Mouse (Mus musculus) forebrain, embryonic 14.5 days (tissue): Measurements from ENCODE around the gene Ambra1. TPM values are rescaled to one million over a fixed set of nuclear protein-coding genes. Genes with fewer than 3 reads are reported as not detected.

Experiments
- ATAC-seq: fragments of 200-750 bp; cut with Nextera tagmentation; 2 replicates; pipeline ENCODE4 v1.8.0; 2017; ENCODE audit warnings: mild to moderate bottlenecking, moderate library complexity
- DNase-seq: peaks from one replicate; pipeline ENCODE4 v3.0.0-alpha.2; 2015; ENCODE audit warnings: low spot score
- H3K27ac ChIP-seq: fragments of 300-500 bp; sonication (generic); 2 replicates; pipeline ENCODE4 v1.5.1; 2014; ENCODE audit warnings: low read depth, mild to moderate bottlenecking, control low read depth, low read length, moderate library complexity
- H3K27me3 ChIP-seq: fragments of 300-500 bp; sonication (generic); replicated peaks from 2 replicates; pipeline ENCODE4 v1.6.1; 2014; ENCODE audit warnings: low read length, control low read depth, mixed read lengths; ENCODE audit not compliant: control insufficient read depth, insufficient read depth
- H3K36me3 ChIP-seq: fragments of 300-500 bp; sonication (generic); 2 replicates; pipeline ENCODE4 v1.6.1; 2014; ENCODE audit warnings: low read length, control low read depth; ENCODE audit not compliant: control insufficient read depth, insufficient read depth
- H3K4me1 ChIP-seq: fragments of 300-500 bp; sonication (generic); 2 replicates; pipeline ENCODE4 v1.6.1; 2014; ENCODE audit warnings: antibody characterized with exemption, low read length, control low read depth; ENCODE audit not compliant: control insufficient read depth, insufficient read depth
- H3K4me2 ChIP-seq: fragments of 300-500 bp; sonication (generic); 2 replicates; pipeline ENCODE4 v1.6.1; 2014; ENCODE audit warnings: mild to moderate bottlenecking, control low read depth, low read length
- H3K4me3 ChIP-seq: fragments of 300-500 bp; sonication (generic); 2 replicates; pipeline ENCODE4 v1.5.1; 2014; ENCODE audit warnings: low read depth, low read length, control low read depth
- H3K9ac ChIP-seq: fragments of 300-500 bp; sonication (generic); 2 replicates; pipeline ENCODE4 v1.6.1; 2014; ENCODE audit warnings: mild to moderate bottlenecking, low read length, control low read depth, moderate library complexity
- H3K9me3 ChIP-seq: fragments of 300-500 bp; sonication (generic); replicated peaks from 2 replicates; pipeline ENCODE4 v1.6.1; 2016; ENCODE audit warnings: low read length, control low read depth, mixed read lengths; ENCODE audit not compliant: control insufficient read depth
- WGBS: fragments of 180-500 bp; shearing (Covaris S2); extraction: QIAGEN DNeasy Blood & Tissue Kit; methylation state at CpG from one replicate; pipeline ENCODE4 v1.1.7; 2014; 5-methylcytosine and 5-hydroxymethylcytosine counted together
- polyA plus RNA-seq: library from polyadenylated mRNA; unstranded; fragments of >200 nt; fragmentation: Nextera tagmentation; extraction: Ambion mirVana; gene quantifications from 2 replicates; pipeline ENCODE4 v1.2.1, GENCODE M21; 2014

Ambra1 gene
- 14.8 and 19.3 TPM in 2 replicates for polyA plus RNA-seq

DNA sequence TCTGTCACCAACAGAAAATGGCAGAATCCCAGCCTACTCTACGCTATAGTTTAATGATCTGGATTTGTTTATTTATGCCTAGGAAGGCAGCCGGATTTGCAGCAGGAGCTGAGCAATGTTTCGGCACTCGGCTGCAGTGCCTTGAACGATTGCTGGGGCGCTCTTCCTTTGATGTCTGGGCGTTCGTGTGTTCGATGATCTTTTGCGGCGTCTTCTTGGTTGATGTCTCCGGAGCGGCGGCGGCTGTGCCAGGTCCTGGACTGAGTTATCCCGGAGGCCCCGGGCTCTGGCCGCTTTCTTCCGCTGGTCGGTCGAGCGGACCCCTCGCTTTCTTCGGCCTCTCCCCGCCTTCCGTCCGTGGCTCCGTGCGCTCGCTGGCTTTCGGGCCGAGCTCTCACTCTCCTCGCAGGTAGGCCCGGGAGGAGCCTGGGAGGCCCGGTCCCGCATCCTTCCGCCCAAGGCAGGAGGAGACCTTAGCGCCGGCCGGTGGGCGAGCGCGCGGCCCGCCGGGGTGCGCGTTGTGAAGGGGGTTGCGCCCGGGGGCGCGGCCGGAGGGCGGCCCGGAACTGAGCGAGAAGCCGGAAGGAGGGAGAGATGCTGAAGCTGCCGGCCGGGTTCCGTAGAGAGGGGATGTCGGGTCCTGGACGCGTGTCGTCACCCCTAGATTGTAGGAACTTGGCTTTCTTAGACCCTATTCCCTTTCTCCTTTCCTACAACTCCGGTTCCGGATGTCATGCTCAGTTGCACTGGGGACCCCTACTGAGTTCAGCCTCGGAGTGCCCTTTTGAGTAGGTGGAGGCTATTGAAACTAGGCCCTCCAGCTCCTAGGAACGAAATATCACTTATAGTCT, at the start of gene Ambra1:
Gene Ambra1 (plus strand): TSS at position 164 of the 851 bp plus-strand sequence.
- peak within 1 kb of the TSS; percentile 80 for H3K4me3 ChIP-seq
- peaks cover 4% of the 10 kb centered on the region; the same call in 1 of the 2 replicates for H3K4me1 ChIP-seq
- DNase-seq: peak; percentile 97
- WGBS: 1% methylated on average over 68 of the region's 68 CpGs
- H3K27me3 ChIP-seq: no peaks in the 10 kb centered on the region
- ATAC-seq: peak; percentile 93
- H3K27ac ChIP-seq: peak within 1 kb of the TSS; percentile 93
- H3K36me3 ChIP-seq: no peaks in the 10 kb centered on the region
- H3K4me2 ChIP-seq: peak within 1 kb of the TSS; percentile 75
- H3K9me3 ChIP-seq: no peaks in the 10 kb centered on the region
- H3K9ac ChIP-seq: peak within 1 kb of the TSS; percentile 97

DNA sequence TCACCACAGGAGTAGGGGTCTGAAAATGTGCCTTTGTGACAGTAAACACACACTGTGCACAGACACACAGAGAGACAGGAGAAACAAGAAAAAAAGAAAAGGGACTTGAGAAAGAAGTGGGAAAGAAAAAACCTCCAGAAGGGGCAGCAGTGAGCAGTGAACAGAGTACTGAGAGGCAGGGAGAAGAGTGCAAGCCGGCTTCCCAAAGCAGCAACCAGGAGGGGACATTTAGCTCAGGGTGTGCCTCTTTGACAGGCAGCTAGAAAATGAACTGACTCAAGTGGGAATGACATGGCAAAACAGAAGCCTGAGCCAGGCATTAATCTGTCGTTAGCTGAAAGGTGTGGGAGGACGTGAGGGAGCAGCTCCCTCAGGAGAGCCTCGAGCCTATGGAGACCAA, 47.1 kb upstream of the Ambra1 start:
- no peaks in the 10 kb centered on the region for H3K27me3 ChIP-seq
- whole genome bisulfite sequencing: 52% methylated on average over 4 of the region's 4 CpGs
- no peak overlapping the region for H3K4me3 ChIP-seq
- H3K4me2 ChIP-seq: no peak overlapping the region
- no peak overlapping the region for H3K9ac ChIP-seq
- ATAC-seq (no peak), DNase-seq (peak; percentile 59)
- H3K36me3 ChIP-seq: peaks cover 73% of the 10 kb centered on the region
- no peaks in the 10 kb centered on the region for H3K4me1 ChIP-seq
- H3K27ac ChIP-seq: no peak overlapping the region
- H3K9me3 ChIP-seq: no peaks in the 10 kb centered on the region

DNA sequence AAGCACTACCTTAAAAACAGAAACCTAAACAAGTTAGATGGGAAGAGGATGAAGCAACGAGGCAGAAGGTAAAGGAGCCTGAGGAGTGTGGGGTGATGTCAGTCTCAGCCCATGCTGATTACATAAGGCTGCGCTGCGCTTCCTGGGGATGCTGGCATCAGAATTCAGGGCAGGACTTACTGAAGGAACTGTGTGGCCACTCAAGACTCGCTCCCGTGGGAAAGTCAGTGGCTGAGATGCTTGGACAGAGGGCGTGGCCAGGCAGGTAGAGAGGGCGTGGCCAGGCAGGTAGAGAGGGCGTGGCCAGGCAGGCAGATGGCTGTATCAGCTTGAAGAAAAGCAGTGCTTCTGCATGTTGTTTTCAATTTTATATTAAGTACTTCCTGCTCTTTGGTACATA, 46.0 kb upstream of the Ambra1 start:
- 77% methylated on average over 8 of the region's 8 CpGs for WGBS

DNA sequence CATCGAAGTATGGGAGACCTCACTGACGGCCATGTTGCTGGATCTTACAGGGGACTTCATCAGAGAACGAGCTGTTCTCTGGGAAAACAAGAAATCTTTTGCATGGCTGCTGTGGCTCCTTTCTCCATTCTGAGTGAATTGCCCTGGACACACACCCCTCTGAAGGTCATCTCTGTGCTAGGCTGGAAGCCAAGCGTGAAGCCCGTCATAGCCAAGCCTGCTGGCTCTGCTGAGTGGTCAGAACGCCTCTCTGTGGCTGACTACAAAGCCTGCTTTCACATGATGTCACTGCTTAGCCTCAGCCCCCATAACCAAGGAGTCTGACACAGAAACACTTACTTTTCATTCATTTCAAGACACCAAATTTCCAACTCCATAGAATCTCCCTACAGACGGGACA, 40.5 kb upstream of the Ambra1 start:
- H3K36me3 ChIP-seq: peaks cover 53% of the 10 kb centered on the region
- 88% methylated on average over 7 of the region's 7 CpGs for WGBS

More for the DNA sequence above, 46.0 kb upstream of the Ambra1 start:
- no peaks in the 10 kb centered on the region for H3K9me3 ChIP-seq
- peaks cover 70% of the 10 kb centered on the region for H3K36me3 ChIP-seq
- H3K27me3 ChIP-seq: no peaks in the 10 kb centered on the region
- DNase-seq (no peak), ATAC-seq (no peak)
- no peak overlapping the region for H3K9ac ChIP-seq
- no peak overlapping the region for H3K4me3 ChIP-seq
- no peak overlapping the region for H3K27ac ChIP-seq
- no peak overlapping the region for H3K4me2 ChIP-seq
- no peaks in the 10 kb centered on the region for H3K4me1 ChIP-seq

DNA sequence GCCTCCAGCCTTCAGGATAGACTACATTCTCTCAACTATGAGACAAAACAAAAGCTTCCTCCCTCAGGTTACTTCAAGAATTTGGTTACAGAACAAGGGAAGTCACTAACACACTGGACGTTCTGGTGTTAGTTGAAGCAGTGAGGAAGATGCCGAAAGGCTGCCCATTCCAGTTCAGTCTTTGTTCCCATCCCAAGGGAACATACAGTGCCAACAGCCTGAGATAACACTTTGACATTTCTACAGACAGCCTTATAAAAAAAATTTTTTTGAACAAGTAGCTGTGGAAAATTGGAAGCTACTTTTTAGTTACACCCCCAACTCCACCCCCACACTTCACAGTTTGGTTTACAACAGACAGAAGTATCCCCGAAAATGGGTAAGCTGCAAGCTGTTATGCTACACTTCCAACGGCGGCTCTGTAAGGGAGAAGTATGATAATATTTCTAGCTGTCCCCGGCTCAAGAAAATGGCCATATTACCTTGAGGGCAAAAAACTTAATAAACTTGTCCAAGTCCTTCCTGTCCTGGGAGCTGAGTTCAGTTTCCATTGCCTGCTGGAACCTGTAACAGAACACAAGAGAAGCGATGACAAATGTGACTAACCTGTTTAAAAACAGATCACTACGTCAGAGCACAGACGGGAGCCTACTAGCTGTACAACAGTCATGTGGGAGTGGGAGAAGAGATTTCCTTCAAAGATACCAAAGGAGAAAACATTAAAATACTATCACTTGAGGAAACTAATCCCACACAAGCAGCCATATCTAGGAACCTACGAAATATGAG, 34.3 kb upstream of the Ambra1 start:
- ATAC-seq (no peak), DNase-seq (no peak)
- Histone ChIP-seq H3K27ac (no peak overlapping the region), H3K9me3 (no peaks in the 10 kb centered on the region), H3K36me3 (peaks cover 35% of the 10 kb centered on the region), H3K27me3 (no peaks in the 10 kb centered on the region), H3K4me1 (no peaks in the 10 kb centered on the region), H3K4me2 (no peak overlapping the region), H3K9ac (no peak overlapping the region), H3K4me3 (no peak overlapping the region)
- WGBS: 94% methylated on average over 10 of the region's 10 CpGs

More for the DNA sequence above, 40.5 kb upstream of the Ambra1 start:
- Histone ChIP-seq H3K4me1 (no peaks in the 10 kb centered on the region), H3K9me3 (no peaks in the 10 kb centered on the region), H3K27ac (no peak overlapping the region), H3K4me3 (no peak overlapping the region), H3K4me2 (no peak overlapping the region), H3K9ac (no peak overlapping the region), H3K27me3 (no peaks in the 10 kb centered on the region)
- DNase-seq (no peak), ATAC-seq (no peak)

DNA sequence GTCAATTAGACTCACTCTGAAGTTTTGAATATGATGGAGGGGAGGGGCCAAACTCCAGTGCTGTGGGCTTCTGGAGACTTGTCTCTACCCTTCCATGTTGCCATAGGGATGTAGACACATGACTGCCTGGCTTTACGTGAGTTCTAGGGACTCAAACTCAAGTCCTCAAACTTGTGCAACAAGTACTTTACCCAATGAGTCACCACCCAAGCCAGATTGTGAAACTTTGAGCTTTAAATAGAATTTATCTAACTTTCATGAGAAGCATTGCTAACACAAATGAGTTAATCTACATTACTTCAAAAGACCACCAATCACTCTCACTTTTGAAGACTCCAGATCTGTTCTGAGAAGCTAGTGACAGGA, 33.7 kb upstream of the Ambra1 start:
- Histone ChIP-seq H3K36me3 (peaks cover 32% of the 10 kb centered on the region), H3K4me1 (no peaks in the 10 kb centered on the region), H3K27ac (no peak overlapping the region), H3K9ac (no peak overlapping the region), H3K27me3 (no peaks in the 10 kb centered on the region), H3K4me2 (no peak overlapping the region), H3K4me3 (no peak overlapping the region), H3K9me3 (no peaks in the 10 kb centered on the region)
- ATAC-seq (no peak), DNase-seq (no peak)
- whole genome bisulfite sequencing: 96% methylated on average over 1 of the region's 1 CpGs

DNA sequence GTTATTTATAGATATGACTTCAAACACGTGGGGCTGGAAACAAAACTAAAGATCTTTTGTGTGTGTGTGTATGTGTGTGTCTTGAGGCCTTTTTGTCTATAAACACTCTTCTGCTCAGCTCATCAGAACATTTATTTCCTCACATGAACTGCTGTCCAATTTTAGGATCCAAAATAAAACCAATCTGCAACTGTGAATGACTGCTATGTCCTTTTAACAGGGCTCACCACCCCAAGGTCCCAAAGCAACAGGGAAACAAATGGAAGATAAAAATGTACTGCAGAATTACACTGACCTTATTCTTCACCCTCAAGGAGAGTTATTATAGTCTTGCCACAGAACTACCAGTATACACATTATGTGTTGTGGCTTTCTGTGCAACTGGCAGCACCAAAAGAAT, 30.7 kb upstream of the Ambra1 start:
- 87% methylated on average over 1 of the region's 1 CpGs for WGBS
- no peaks in the 10 kb centered on the region for H3K27me3 ChIP-seq
- H3K4me2 ChIP-seq: no peak overlapping the region
- ATAC-seq (no peak), DNase-seq (no peak)
- peaks cover 15% of the 10 kb centered on the region; the same call in 1 of the 2 replicates for H3K36me3 ChIP-seq
- no peak overlapping the region for H3K4me3 ChIP-seq
- H3K9me3 ChIP-seq: no peaks in the 10 kb centered on the region
- no peak overlapping the region for H3K9ac ChIP-seq
- H3K27ac ChIP-seq: no peak overlapping the region
- no peaks in the 10 kb centered on the region for H3K4me1 ChIP-seq

DNA sequence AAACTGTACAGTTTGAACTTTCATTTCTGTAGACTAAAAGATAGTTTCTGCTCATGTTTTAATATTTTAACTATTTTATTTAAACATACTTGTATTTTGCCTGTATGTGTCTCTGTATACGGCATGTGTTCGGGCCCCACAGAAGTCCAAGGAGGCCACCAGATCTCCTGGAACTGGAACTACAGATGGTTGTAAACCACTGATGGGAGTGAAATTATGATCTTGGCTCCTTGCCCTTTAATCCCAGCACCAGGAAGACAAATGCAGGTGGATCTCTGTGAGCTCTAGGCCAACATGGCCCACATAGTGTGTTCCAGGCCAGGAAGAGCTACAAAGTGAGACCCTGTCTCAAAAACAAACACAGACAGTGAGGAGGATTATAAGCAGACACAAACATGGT, 28.6 kb upstream of the Ambra1 start:
- no peaks in the 10 kb centered on the region for H3K27me3 ChIP-seq
- ATAC-seq: no peak
- H3K4me1 ChIP-seq: no peaks in the 10 kb centered on the region
- DNase-seq: no peak
- 96% methylated on average over 2 of the region's 2 CpGs for WGBS
- H3K36me3 ChIP-seq: no peaks in the 10 kb centered on the region
- H3K27ac ChIP-seq: no peak overlapping the region
- H3K4me3 ChIP-seq: no peak overlapping the region
- no peak overlapping the region for H3K4me2 ChIP-seq
- H3K9ac ChIP-seq: no peak overlapping the region
- H3K9me3 ChIP-seq: no peaks in the 10 kb centered on the region

DNA sequence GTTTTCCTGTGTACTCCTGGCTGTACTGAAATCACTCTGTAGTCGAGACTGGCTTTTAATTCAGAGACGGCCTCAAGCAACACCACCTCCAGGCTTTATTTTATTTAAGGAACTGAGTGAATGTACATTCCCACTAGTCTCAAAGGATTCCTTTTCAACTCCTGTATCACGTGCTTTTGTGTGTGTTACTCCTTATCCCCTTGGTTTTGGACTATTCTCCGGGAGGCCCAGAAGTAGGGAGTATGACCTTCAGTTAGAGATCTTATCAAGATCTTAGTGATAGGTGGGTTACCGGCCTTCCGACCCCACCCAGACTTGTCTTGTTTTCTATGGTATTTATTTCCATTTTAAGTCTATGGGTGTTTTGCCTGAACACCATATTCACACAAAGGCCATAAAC, 24.2 kb upstream of the Ambra1 start:
- WGBS: 88% methylated on average over 6 of the region's 6 CpGs
- ATAC-seq: no peak

More for the DNA sequence above, 24.2 kb upstream of the Ambra1 start:
- Histone ChIP-seq H3K9me3 (no peaks in the 10 kb centered on the region), H3K4me3 (no peak overlapping the region), H3K9ac (no peak overlapping the region), H3K4me2 (no peak overlapping the region), H3K4me1 (peaks cover 6% of the 10 kb centered on the region; the same call in 1 of the 2 replicates), H3K27me3 (no peaks in the 10 kb centered on the region), H3K36me3 (no peaks in the 10 kb centered on the region), H3K27ac (no peak overlapping the region)
- DNase-seq: no peak
